Mouse (Mus musculus): Measurements from ENCODE around the gene Tnrc6b.
"Not testable (repeated sequence)": the region's sequence is repeated elsewhere in the genome, so short reads cannot be mapped to it uniquely, and the experiment has no call there.

The Tnrc6b gene

DNA sequence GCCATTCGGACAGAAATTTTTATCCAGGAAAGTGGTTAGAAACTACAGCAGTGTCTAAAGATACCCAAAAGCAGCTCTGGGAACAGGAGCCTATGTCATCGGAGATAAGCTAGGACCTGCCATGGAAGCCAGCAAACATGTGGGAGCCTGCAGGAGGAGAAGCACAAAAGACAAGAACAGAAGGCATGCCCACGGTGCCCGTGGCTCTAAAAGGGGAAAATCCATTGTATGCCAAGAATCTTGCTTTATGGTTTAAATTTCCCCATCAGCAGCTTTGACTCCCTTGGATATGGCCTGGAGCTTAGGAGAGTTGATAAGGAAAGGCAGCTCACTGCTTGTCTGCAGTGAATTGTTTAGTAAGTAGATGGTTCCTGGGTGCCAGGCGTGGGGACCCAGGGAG lies 8.2 kb upstream of the Tnrc6b start:
- no peak for DNase-seq

DNA sequence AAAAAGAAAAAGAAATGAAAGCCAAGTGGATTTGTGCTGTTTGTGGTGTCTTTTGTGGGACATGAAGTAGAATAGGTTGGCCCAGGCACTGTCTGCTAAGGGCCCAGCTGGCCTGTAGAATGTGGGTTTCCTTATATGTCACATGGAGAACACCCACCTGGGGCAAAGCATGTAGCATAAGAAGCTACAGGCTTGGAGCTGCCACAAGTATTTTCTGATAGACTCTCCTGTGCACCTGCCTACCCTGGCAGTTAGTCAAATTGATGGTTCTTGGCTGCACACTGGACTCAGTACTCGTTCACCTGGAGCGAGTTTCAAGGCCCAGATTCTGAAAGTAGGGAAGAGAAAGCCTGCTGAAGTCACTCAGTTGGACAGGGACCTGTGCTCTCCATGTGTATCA lies 7.6 kb upstream of the Tnrc6b start:
- DNase-seq = no peak

DNA sequence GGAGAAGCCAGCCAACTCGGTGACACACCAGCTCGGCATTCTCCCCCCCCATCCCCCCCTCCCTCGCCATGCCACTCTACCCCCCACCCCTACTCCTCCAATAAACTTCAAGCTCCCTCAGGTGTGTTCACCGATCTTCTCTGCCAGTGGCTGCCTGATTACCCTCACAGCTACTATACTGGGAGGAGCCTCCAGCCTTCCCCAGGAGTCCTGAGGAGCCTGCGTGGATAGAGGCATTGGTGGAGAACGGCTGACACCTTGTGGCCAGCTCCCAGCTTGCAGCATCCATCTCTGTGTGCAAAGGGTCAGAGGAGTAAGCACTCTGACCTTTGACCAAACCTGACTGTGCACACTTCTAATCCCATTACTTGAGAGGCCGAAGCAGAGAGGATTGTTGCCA lies 6.8 kb upstream of the Tnrc6b start:
- peak; percentile 84 to 89 for DNase-seq

DNA sequence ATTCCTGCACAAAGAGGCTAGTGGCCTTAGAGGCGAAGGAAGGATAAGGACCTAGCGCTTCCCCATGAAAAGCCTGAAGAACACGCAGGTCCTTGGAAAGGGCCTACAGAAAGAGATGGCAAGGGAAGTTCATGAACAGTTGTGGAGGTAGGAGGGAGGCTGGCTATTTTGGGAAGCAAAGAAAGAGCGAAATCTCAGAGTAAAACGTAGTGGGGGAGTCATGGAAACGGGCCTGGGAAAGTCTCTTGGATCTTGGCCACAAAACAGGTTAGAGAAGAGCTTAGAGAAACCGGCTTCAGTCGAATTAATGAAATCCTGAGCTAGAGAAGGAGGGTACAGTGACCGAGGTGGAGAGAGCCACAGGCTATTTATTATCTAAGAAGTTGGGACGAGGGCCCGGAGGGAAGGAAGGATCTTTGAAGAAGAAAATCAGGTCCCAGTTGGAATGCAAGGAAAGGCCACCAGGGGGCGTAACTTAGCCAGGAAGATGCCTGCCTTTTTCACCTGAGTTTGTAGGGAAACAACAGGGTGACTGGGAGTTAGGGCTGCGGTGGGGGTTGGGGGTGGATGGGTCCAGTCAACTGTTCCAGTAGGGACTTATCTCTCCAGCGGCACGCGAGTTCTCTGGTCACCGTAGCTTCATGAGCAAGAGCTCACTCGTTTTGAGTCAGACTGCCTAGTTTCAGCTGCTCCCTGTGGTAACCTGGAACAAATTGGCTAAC lies 5.1 kb upstream of the Tnrc6b start:
- DNase-seq = peak; percentile 90 to 94

DNA sequence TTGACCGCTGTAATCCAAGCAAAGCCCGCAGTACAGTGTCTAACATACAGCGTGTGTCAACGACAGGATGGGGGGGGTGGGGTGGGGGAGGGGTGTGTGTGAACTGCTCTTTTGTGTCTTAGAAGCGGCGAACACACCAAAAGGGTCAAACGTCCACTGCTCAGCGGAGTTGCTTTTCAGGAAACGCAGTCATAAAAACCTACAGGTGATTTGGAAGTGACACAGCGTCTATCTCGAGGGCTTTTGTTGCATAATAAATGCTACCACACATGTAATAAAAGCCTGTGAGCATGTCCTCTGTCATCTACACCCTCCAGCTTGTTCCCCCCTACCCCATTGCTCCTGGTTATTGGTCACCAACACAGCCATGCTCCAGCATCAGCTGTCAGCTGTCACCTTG lies 4.5 kb upstream of the Tnrc6b start:
- DNase-seq = no peak

DNA sequence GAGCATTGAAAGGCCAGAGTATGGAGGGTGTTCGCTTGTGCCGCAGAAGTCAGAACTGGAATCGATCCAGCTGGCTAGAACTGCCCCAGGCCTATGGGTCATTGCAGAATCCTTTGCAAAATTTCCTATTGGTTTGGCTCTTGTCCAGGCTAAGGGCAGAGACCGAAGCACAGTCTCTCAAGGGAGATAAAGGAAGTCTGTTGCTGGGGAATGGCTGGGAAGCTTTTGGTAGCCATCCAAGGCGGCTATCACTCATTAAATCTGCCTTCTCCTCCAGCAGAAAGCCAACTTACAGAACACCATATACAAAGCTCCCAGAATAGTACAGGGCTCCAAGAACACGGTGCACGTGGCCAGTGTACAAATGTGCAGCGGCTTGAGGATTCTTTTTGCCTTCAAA lies 4.0 kb upstream of the Tnrc6b start:
- peak; percentile 30 to 39 for DNase-seq

DNA sequence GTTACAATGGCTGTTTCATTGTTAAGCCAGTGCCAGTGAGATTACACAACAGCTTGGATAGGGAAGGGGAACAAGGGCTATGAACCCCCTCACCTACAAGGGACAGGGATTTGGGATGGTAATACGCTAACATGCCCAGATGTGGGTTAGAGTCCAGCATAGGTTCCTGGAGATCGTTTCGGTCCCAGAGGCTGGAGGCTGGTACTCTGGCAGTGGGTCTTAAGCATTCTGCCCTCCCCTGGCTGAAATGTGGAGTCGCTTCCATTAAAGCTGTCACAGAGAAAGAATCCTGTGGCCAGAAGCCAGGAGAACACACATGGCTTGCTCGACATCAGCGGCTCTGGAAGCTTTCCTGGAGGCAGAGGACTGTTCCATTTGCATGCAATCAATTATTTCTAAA lies 1.5 kb upstream of the Tnrc6b start:
- DNase-seq = peak; percentile 60

DNA sequence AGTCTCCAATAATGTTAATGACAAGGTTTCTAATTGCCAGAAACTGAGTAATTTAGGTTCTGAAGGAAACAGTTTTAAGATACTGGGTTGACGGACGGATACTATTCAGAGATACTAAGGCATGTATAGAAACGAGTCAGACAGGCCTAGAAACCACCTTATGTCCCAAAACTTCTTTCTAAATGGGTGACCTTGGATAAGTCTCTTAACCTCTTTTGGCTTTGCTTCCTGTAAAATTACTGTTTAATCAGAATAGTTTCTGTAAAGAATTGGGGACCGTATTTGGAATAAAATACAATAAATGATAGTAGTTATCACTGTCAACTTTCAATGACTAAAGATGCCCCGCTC lies 881 bp upstream of the Tnrc6b start:
- no peak for DNase-seq

DNA sequence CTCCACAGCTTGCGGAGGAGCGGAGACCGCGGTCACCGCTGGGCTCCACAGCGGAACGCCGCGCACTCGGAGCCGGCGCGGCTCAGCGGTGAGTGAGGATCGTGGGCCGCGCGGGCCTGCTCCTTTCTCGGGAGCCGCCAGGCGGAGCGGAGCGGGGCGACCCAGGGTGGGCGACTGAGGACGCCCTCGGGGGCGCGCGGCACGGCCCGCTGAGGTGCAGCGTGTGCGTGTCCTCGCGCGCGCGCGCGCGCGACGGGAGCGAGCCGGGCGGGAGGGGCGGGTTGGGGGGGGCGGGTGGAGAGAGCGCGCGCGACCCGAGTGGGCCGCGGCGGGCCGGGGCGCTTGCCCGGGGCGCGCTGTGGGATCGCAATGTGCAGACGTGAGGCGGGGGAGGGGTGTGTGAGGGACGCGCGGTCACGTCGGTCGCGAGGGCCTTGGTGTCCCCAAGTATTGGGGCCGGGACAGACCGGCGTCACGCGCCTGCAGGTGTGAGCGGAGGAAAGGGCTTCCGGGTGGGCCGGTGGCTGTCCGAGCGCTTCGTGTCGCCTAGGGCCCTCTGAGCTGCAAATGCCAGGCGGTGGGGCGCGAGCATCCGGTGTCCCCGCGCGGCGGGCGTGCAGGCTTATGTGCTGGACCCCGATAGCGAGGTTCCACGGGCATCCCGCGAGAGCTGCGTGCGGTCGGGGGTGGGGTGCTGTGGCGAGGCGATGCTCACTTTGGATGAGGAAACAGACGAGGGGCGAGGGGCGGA lies 463 bp downstream of the Tnrc6b start:
- peak; percentile 60 to 67 for DNase-seq

DNA sequence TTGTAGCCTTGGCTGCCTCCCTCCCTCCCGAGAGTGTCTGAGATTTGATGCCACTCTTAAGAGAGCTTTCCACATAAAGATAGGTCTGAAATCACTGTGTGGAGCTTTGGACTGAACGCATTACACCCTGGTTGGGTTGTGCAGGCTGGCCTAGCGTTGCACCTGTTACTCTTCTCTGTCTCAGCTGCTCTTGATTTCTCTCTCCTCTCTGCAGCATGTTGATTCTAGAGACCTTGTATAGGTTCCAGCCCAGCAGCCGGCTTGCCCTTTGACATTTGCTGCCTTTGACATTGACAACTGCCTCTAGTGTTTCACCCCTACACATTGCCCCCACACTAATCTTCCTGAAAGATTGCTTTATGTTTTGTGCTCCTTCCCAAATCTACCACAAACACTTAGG lies 3.2 kb downstream of the Tnrc6b start:
- no peak for DNase-seq

DNA sequence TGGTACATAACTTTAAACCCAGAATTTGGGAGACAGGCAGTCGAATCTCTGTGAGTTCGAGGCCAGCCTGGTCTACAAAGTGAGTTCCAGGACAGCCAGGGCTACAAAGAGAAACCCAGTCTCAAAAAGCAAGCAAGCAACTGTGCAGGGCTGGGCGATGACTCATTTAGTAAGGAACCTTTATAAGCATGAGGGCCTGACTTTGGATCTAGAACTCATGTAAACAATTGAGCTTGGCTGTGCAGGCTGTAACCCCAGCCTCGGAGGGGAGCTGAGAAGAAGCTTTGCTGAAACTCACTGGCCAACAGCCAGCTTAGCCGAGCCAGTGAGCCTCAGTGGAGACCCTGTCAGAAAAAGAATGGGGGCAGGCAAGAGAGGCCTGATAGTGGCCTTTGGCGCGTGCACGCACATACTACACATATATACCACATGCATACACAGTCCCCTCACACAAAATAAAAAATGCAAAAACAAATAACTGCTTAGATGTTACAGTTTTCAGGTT lies 5.6 kb downstream of the Tnrc6b start:
- DNase-seq = no peak

DNA sequence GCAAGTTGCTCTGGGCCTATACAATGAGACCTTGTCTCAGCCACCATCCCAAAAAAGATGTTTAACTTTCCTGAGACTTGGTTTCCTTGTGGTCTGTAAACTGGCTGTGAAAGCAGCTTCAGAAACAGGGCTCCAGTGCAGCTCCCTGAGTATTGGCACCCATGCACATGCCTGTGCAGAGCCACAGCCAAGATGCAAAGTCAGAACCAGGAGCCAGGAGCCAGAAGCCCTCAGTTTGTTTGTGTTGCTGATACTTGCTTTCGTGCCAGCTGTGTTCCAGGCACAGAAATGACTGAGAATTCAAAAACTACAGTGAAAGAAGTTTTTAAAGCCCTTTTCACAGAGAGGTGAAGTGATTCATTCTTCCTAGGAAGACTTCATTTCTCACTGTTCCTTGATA lies 6.3 kb downstream of the Tnrc6b start:
- DNase-seq = no peak

DNA sequence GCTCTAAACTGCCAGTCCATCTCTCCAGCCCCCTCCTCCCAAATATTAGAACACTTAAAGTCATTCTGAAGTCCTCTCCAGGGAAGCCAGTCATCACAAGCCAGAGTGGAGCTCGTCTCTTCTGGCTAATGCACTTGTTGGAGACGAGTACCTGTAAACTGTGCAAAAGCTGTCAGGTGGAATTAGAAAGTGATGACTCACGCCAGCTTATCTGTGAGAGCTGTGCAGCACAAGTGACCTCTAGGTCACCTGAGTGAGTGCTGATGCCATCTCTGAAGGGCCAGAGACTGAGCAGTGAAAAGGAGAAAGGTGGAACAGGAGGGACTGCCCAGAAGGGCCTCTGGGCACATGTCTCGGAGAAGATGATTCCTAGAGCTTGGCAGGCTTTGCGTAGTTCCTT lies 9.1 kb downstream of the Tnrc6b start:
- no peak for DNase-seq

DNA sequence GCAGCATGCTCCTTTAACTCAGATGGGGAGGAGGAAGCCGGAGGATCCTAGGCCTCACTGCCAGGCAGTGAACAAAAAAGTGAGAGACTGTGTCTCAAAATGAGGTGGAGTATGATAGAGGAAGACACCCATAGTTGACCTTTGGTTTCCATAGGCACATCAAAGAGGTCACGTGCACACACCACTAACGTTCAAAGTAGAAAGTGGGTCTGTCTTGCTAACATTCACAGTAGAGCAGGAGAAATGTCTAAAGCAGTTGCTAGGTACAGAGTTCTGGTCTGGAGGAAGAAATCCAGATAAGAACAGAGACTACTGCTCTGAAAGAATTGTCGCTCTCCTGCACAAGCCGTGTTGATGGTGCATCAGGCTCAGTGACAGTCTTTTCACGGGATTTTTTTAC lies 10.7 kb downstream of the Tnrc6b start:
- DNase-seq = no peak

DNA sequence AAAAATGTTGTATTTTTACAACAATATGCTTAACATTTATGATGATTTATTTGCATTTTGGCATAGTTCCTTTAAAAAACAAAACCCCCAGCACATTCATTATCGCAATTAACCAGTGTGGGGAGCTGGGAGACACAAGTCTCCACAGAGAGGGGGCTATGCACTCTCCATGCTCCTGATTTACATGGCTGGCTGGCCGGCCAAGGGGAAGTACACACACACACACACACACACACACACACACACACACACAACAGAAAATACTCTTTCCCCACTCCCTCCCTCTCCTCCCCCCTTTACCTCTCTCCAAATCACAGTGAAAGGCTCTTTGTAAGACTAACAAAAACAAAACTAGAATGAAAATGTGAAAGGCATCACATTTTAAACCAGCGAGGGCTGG lies 11.3 kb downstream of the Tnrc6b start:
- DNase-seq = no peak

DNA sequence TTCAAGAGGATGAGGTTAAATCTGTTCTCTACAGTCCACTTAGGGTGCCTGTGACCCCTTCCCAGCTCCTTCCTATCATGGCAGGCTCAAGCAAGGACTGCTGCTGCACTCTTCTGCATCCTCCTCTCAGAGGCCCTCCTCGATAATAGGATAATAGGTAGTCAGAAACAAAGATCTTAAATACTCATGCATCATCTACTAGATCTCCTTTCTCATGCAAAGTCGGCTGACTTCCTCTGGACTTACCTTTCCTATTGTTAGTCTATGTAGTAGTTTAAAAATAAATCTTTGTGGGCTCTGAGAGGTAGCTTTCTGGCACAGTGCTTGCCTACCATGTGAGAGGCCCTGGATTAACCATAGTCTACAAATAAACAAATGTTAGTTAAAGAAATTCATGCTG lies 18.4 kb downstream of the Tnrc6b start:
- DNase-seq = no peak

DNA sequence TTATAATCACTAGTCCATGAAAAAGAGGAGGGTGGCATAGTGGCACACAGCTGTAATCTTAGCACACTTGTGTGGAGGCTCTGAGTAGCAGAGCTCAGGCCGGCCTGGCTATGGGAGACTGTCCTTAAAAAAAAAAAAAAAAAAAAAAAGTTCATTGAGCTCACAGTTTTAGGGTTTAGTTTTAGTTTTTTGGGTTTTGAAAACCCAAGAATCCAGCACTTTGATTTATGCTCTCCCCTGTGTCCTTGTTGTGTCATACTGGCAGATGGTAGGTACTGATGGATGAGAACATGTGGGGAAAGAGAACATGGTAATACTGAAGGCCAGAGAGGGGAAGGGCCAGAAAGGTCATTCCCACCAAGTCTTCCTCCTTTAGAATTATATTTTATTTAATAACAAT lies 19.9 kb downstream of the Tnrc6b start:
- no peak for DNase-seq

DNA sequence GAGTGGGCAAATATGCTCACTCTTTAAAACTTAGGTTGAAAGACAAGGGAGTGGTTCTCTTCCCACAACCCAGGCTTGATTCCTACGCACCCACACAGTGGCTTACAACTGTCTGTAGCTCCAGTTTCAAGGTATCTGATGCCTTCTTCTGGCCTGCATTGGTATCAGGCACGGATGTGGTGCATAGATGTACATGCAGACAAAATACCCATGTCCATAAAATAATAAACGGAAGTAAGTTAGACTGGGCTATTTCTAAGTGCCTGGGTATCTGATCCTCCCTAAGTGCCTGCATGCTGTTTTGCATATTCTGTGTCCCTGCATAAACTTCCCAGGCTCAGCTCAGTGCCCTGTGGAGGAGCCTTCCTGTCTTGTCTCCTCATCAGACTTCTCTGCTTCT lies 20.4 kb downstream of the Tnrc6b start:
- no peak for DNase-seq

DNA sequence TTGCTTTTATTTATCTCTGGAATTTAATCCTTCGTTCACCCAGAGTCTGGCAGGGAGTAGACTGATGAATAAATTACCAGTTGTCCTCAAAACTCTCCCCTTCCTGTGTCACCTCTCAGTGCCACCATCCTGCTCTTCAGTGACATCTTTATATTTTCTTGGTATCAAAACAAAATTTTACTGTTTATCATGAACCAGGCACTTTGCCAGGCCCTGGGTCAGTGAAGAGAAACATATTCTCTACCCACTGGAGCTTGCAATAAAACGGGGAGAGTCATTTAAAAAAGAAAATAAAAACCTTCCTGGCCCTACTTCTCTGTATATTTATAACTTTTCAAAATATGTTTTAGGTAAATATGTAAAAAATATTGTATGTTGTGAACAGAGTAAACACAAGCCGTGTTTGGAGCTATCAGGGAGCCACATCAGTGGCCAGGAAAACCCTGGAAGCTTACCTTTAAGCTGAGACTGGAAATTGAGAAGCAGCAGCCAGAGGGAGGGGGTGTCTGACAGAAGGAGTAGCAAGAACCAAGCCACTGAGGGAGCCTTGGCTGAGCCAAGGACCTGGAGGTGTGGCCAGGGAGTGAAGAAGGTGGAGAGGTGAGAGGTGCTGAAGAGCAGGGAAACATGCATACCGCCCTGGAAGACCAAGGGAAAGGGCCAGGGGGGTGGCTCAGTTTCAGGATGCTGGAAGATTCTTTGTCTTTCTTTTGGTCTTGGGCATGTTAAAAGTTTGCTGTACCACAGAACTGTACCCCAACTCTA lies 21.3 kb downstream of the Tnrc6b start:
- DNase-seq = peak in 1 of 2 experiments; percentile 9

DNA sequence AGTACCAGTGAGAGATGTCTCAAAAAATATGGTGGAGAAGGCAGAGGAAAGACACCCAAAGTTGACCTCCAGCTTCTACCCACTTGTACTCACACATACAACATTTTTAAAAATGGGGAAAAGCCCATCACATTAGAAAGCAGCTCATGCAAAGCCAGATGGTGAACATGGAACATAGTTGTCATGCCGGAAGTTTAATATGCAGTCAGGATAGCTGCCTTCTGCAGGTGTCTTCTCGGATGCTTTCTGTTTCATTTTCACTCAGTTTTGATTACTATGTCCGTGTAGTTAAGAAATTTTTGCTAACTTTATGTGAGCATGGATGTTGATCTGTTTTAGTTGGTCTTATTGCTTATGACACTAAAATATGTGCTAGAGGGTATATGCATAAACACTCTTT lies 24.2 kb downstream of the Tnrc6b start:
- DNase-seq = no peak

DNA sequence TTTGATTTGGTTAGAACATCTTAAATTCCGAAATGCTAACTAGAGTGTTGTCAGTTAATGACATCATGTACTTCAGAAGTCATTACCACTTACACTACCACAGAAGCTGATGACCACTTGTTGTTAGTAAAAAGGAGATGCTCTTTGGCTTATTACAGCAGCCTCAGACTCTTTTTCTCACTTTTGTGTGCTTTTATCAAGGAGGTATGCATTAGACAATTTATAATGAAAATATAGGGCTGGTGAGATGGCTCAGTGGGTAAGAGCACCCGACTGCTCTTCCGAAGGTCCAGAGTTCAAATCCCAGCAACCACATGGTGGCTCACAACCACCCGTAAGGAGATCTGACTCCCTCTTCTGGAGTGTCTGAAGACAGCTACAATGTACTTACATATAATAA lies 24.6 kb downstream of the Tnrc6b start:
- not testable (repeated sequence) for DNase-seq

DNA sequence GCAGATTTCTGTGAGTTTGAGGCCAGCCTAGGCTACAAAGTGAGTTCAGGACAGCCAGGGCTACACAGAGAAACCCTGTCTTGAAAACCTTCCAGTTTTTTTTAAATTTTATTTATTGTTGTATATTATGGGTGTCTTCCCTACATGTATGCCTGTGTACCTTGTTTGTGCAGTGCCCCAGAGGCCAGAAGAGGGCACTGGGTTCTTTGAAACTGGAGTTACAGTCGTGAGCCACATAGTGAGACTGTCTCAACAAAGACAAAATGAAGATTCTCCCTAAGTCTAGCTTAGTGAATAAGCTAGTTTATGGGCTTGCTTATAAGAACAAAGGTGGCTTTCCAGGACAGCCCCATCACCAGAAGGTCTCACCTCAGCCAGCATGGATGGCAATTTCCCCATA lies 25.4 kb downstream of the Tnrc6b start:
- DNase-seq = no peak

DNA sequence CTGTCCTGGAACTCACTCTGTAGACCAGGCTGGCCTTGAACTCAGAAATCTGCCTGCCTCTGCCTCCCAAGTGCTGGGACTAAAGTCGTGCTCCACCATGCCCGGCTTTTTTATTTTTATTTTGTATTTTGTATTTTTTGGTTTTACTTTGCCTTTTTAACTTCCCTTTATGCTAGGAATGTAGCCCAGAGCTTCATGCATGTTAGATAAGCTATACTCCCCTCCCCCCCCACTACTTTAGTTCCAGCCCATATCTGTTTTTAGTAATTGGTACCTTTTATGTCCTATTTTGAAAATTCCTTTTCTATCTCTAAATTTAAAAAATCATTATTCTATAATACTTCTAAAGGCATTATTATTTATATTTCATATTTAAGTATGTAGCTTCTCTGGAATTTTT lies 27.1 kb downstream of the Tnrc6b start:
- no peak for DNase-seq

DNA sequence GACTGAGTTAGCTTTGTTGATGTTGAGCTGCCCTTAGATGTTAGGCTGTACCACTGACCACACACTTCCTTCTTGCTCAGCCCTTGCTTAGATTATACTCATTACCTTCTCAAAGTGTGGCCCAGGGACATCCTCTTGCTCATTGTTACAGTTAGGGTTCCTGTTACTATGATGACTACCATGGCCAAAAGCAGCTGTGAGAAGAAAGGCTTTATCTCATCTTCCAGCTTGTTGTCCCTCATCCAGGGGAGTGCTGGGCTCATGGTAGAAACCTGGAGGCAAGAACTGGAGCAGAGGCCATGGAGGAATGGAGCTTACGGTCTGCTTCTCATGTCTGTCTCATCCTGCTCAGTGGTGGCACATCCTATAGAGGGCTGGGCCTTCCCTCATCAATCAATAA lies 28.9 kb downstream of the Tnrc6b start:
- no peak for DNase-seq
